Comparison of ENCODE assay signal across 11 mouse cellular contexts in genomic region chr5:100085097-100085496, GRCm38 (mm10). TPM values are rescaled to one million over a fixed set of nuclear protein-coding genes. Genes with fewer than 3 reads are reported as not detected.
DNase-seq lines count a peak whose midpoint lies in the region; ATAC-seq and TF ChIP-seq lines count a peak whose summit lies in the region.
"Had no signal": no experiment of that assay in that cellular context is flagged by ENCODE, and none has a peak within 500 bp of the region (broad histone marks: within the 10 kb centered on the region; RNA-seq: fewer than 3 reads in every experiment).

No protein-coding gene starts in this region.

- no peaks in the 10 kb centered on the region for H3K36me3 ChIP-seq in lung, embryonic 14.5 days (ENCODE audit: insufficient read depth)
- no peaks in the 10 kb centered on the region for H3K36me3 ChIP-seq in lung, postnatal 0 days (ENCODE audit: insufficient read depth, low read length)
- H3K36me3 ChIP-seq: neural tube, embryonic 12.5 days had no signal

- 31% methylated on average over 8 of the region's 8 CpGs for WGBS in lung, embryonic 14.5 days
- 29% methylated on average over 8 of the region's 8 CpGs for WGBS in lung, postnatal 0 days

- H3K4me1 ChIP-seq in lung, embryonic 14.5 days (ENCODE audit: insufficient read depth) = peaks cover 13% of the 10 kb centered on the region
- no peaks in the 10 kb centered on the region for H3K4me1 ChIP-seq in lung, postnatal 0 days (ENCODE audit: insufficient read depth, low read depth, low read length)
- H3K4me1 ChIP-seq: neural tube, embryonic 12.5 days had no signal

- no peak overlapping the region for H3K27ac ChIP-seq in lung, embryonic 14.5 days (ENCODE audit: low read depth)
- no peak overlapping the region for H3K27ac ChIP-seq in lung, postnatal 0 days (ENCODE audit: low read length)
- H3K27ac ChIP-seq: neural tube, embryonic 12.5 days had no signal

- no peak overlapping the region for H3K4me2 ChIP-seq in lung, embryonic 14.5 days
- no peak overlapping the region for H3K4me2 ChIP-seq in lung, postnatal 0 days (replicated peaks; ENCODE audit: low read depth, low read length)
- H3K4me2 ChIP-seq: neural tube, embryonic 12.5 days had no signal

- TF ChIP-seq EP300 in lung, postnatal 0 days (IDR thresholded peaks at IDR 0.05) = no peak

- H3K9ac ChIP-seq in lung, embryonic 14.5 days = no peak overlapping the region
- no peak overlapping the region for H3K9ac ChIP-seq in lung, postnatal 0 days (replicated peaks; ENCODE audit: low read depth)
- H3K9ac ChIP-seq: neural tube, embryonic 12.5 days had no signal

- TF ChIP-seq CTCF in lung, embryonic 14.5 days (IDR thresholded peaks at IDR 0.05; ENCODE audit: low read depth) = no peak
- no peak for TF ChIP-seq CTCF in lung, postnatal 0 days (IDR thresholded peaks at IDR 0.05)

- no peak overlapping the region for H3K4me3 ChIP-seq in lung, embryonic 14.5 days (ENCODE audit: low read depth, low read length)
- no peak overlapping the region for H3K4me3 ChIP-seq in lung, postnatal 0 days (ENCODE audit: low read depth, low read length)
- H3K4me3 ChIP-seq: neural tube, embryonic 12.5 days had no signal

- no peaks in the 10 kb centered on the region for H3K9me3 ChIP-seq in lung, embryonic 14.5 days (ENCODE audit: low read depth, low read length)
- no peaks in the 10 kb centered on the region for H3K9me3 ChIP-seq in lung, postnatal 0 days (ENCODE audit: low read length)
- H3K9me3 ChIP-seq: neural tube, embryonic 12.5 days had no signal

- DNase-seq in gastrocnemius, postnatal 10 days = peak; percentile 22
- no peak for DNase-seq in gastrocnemius, postnatal 36 days
- DNase-seq in lung, embryonic 14.5 days = peak; percentile 92
- DNase-seq in lung, postnatal 0 days (ENCODE audit: low spot score) = no peak
- peak; percentile 35 to 44 for DNase-seq in adrenal gland, postnatal 36 days
- peak; percentile 57 to 63 for DNase-seq in kidney, postnatal 4 days
- DNase-seq in frontal cortex, postnatal 36 days (ENCODE audit: low spot score in 2 of 2) = no peak
- DNase-seq in spleen, adult 18-20 months = no peak
- DNase-seq: heart, adult 11 months; thymus, postnatal 14 days had no signal

- peak; percentile 51; the same call in 1 of the 2 replicates for ATAC-seq in lung, embryonic 14.5 days (ENCODE audit: insufficient read depth)
- ATAC-seq in lung, postnatal 0 days = no peak

- intact Hi-C loops in gastrocnemius, postnatal 36 days (cut with DNase I) = no loop called here

- no peaks in the 10 kb centered on the region for H3K27me3 ChIP-seq in lung, embryonic 14.5 days (ENCODE audit: insufficient read depth, low read length)
- no peaks in the 10 kb centered on the region for H3K27me3 ChIP-seq in lung, postnatal 0 days (replicated peaks; ENCODE audit: insufficient read depth, low read length)
- H3K27me3 ChIP-seq: neural tube, embryonic 12.5 days had no signal

RNA-seq across cellular contexts. Expression of gene Enoph1, which starts 45.3 kb away (rescaled TPM):
- total RNA-seq in gastrocnemius, postnatal 10 days (2021) = 10 to 100 TPM in 1 of 2 experiments, 1 to 10 TPM in 1; 9.0 to 10.5 TPM
- total RNA-seq in gastrocnemius, postnatal 36 days (2021) = 1 to 10 TPM; 5.9 to 7.0 TPM
- 47.9 and 50.8 TPM in 2 replicates for polyA plus RNA-seq in lung, embryonic 14.5 days (2014; fragmentation: Nextera tagmentation; extraction: Ambion mirVana)
- polyA plus RNA-seq in lung, postnatal 0 days (2015; fragmentation: Nextera tagmentation; extraction: Ambion mirVana) = 27.9 and 29.6 TPM in 2 replicates
- 10 to 100 TPM; 33.2 to 36.6 TPM for total RNA-seq in adrenal gland, postnatal 36 days (2021)

RNA-seq across cellular contexts. Expression of gene Hnrnpdl, which starts 45.6 kb away (rescaled TPM):
- total RNA-seq in gastrocnemius, postnatal 10 days (2021) = 100 to 1,000 TPM in 1 of 2 experiments, 10 to 100 TPM in 1; 92.8 to 105 TPM
- 10 to 100 TPM; 63.2 to 70.9 TPM for total RNA-seq in gastrocnemius, postnatal 36 days (2021)
- 200 and 204 TPM in 2 replicates for polyA plus RNA-seq in lung, embryonic 14.5 days (2014; fragmentation: Nextera tagmentation; extraction: Ambion mirVana)
- polyA plus RNA-seq in lung, postnatal 0 days (2015; fragmentation: Nextera tagmentation; extraction: Ambion mirVana) = 59.5 and 70.9 TPM in 2 replicates
- 100 to 1,000 TPM; 109 to 118 TPM for total RNA-seq in adrenal gland, postnatal 36 days (2021)

Comparison
In these comparisons a context has a peak if more than half of its experiments do, and no peak if none do; other contexts are left out.
1. DNase-seq: peak in gastrocnemius, postnatal 10 days (single experiment), lung, embryonic 14.5 days (single experiment), adrenal gland, postnatal 36 days (2 of 2) and kidney, postnatal 4 days (2 of 2); none in gastrocnemius, postnatal 36 days (0 of 2), lung, postnatal 0 days (single experiment), frontal cortex, postnatal 36 days (0 of 2) and spleen, adult 18-20 months (0 of 2).